Mouse (Mus musculus) forebrain, embryonic 10.5 days (tissue): Measurements from ENCODE around the gene Gm49486. TPM values are rescaled to one million over a fixed set of nuclear protein-coding genes. Genes with fewer than 3 reads are reported as not detected.

Experiments
- polyA plus RNA-seq: library from polyadenylated mRNA; unstranded; fragments of >200 nt; fragmentation: Nextera tagmentation; extraction: Ambion mirVana; gene quantifications from 2 replicates; pipeline ENCODE4 v1.2.1, GENCODE M21; 2016

The Gm49486 gene
- polyA plus RNA-seq, 1 experiment from 2014 or later, result 0.14 TPM

Other genes starting within 250 kb of the Gm49486 start
- gene H1f0, start 200.9 kb upstream of the Gm49486 start, polyA plus RNA-seq, result 427 and 444 TPM in 2 replicates
- not detected in 2 replicates for gene Galr3, start 187.5 kb upstream of the Gm49486 start, polyA plus RNA-seq
- gene Ankrd54, start 166.5 kb upstream of the Gm49486 start, polyA plus RNA-seq, result 56.0 and 60.5 TPM in 2 replicates
- gene Eif3l, start 154.2 kb upstream of the Gm49486 start, polyA plus RNA-seq, result 283 and 289 TPM in 2 replicates
- 5.1 and 5.5 TPM in 2 replicates for gene Micall1, start 120.5 kb upstream of the Gm49486 start, polyA plus RNA-seq
- gene Polr2f, start 88.4 kb upstream of the Gm49486 start, polyA plus RNA-seq, result 419 and 440 TPM in 2 replicates
- 6.9 and 8.1 TPM in 2 replicates for gene 1700088E04Rik, start 88.1 kb upstream of the Gm49486 start, polyA plus RNA-seq
- 1.2 and 1.3 TPM in 2 replicates for gene Sox10, start 64.2 kb upstream of the Gm49486 start, polyA plus RNA-seq
- gene Pick1, start 218 bp upstream of the Gm49486 start, polyA plus RNA-seq, result 47.8 and 50.5 TPM in 2 replicates
- 0.15 TPM in 1 of 2 replicates, not detected in the other for gene Slc16a8, start 25.4 kb downstream of the Gm49486 start, polyA plus RNA-seq
- gene Baiap2l2, start 56.1 kb downstream of the Gm49486 start, polyA plus RNA-seq, result 1.6 and 2.2 TPM in 2 replicates
- 20.9 and 22.8 TPM in 2 replicates for gene Pla2g6, start 99.0 kb downstream of the Gm49486 start, polyA plus RNA-seq
- 1.5 and 1.6 TPM in 2 replicates for gene Maff, start 117.2 kb downstream of the Gm49486 start, polyA plus RNA-seq
- 50.0 and 56.1 TPM in 2 replicates for gene Tmem184b, start 174.2 kb downstream of the Gm49486 start, polyA plus RNA-seq
- gene Csnk1e, start 226.2 kb downstream of the Gm49486 start, polyA plus RNA-seq, result 117 and 123 TPM in 2 replicates